Mouse (Mus musculus): ENCODE results near the gene Brpf3. TPM values are rescaled to one million over a fixed set of nuclear protein-coding genes. Genes with fewer than 3 reads are reported as not detected.
A peak's percentile ranks its signal among the peaks of the same experiment; 100 is the strongest.

Gene Brpf3
- total and polyA plus RNA-seq, 2 experiments from 2014 or later = 4.7 to 16.5 TPM

DNA sequence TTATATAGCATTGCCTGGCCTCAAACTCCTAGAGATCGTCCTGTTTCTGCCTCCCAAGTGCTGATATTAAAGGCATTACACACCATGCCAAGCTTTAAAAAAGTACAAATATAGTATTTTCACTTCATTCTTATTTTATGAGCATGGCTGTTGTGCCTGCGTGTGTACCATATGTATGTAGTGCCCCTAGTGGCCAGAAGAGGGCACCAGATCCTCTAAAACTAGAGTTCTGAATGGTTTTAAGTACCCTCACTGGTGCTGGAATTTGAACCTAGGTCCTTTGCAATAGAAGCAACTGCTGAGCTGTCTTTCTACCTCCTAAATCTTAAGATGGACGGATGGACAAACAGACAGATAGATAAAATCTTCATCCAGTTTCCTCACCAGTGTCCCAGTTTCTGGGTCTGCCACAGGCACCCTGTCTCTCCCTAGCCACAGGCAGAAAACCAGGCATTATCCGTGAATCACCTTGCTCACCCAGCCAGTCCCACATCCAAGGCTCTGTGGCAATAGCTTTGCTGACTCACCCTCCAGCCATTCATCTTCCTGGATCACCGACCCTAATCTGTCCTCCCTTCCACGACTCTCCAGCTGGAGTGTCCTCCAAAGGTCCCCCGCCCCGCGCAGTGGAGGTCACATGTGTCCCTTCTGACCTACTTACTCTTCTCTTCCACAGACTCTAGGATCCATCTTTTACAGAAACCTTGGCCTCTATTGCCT lies 54.4 kb downstream of the Brpf3 start:
- no peaks in the 10 kb centered on the region for H3K36me3 ChIP-seq (ENCODE audit: insufficient read depth, low read length)
- H3K9me3 ChIP-seq (ENCODE audit: low read length) = no peaks in the 10 kb centered on the region
- 82% methylated on average over 9 of the region's 9 CpGs for WGBS
- H3K27ac ChIP-seq = no peak overlapping the region
- peak; percentile 36 for TF ChIP-seq CTCF (IDR thresholded peaks at IDR 0.05; ENCODE audit: low read depth)
- no peaks in the 10 kb centered on the region for H3K4me1 ChIP-seq (ENCODE audit: insufficient read depth, low read length)
- H3K4me3 ChIP-seq (ENCODE audit: low read length) = no peak overlapping the region
- no peaks in the 10 kb centered on the region for H3K27me3 ChIP-seq (ENCODE audit: insufficient read depth, low read length)
- no peak overlapping the region for H3K9ac ChIP-seq (replicated peaks; ENCODE audit: low read length)
- DNase-seq (ENCODE audit: low spot score) (peak; percentile 18), ATAC-seq (no peak)
- H3K4me2 ChIP-seq (ENCODE audit: low read depth, low read length) = no peak overlapping the region

DNA sequence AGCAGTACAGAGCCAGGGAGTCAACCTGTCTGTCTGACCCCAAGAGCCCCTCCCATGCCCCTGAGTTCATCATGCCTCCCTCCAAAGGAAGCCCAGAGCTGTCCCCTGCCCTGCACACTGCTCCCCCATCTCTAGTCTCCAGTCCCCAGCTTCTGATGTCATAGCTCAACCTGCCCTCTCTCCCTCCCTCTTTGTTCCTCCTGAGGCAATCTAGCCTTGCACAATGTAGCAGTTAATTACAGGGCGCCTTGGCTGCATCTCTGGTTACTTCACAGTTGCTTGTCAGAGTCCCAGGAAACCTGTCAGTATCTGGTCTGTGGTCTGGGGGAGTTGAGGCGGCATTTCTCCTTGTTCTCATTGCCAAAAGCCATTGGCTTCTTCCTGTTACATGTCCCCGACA lies 55.1 kb downstream of the Brpf3 start:
- Histone ChIP-seq H3K36me3 (ENCODE audit: insufficient read depth, low read length) (no peaks in the 10 kb centered on the region), H3K27me3 (ENCODE audit: insufficient read depth, low read length) (no peaks in the 10 kb centered on the region), H3K4me1 (ENCODE audit: insufficient read depth, low read length) (no peaks in the 10 kb centered on the region), H3K4me2 (ENCODE audit: low read depth, low read length) (no peak overlapping the region), H3K4me3 (ENCODE audit: low read length) (no peak overlapping the region), H3K9ac (replicated peaks; ENCODE audit: low read length) (no peak overlapping the region), H3K9me3 (ENCODE audit: low read length) (no peaks in the 10 kb centered on the region), H3K27ac (no peak overlapping the region)
- no peak for DNase-seq (ENCODE audit: low spot score)
- no peak for TF ChIP-seq CTCF (IDR thresholded peaks at IDR 0.05; ENCODE audit: low read depth)
- no peak for ATAC-seq
- 66% methylated on average over 3 of the region's 3 CpGs for WGBS

DNA sequence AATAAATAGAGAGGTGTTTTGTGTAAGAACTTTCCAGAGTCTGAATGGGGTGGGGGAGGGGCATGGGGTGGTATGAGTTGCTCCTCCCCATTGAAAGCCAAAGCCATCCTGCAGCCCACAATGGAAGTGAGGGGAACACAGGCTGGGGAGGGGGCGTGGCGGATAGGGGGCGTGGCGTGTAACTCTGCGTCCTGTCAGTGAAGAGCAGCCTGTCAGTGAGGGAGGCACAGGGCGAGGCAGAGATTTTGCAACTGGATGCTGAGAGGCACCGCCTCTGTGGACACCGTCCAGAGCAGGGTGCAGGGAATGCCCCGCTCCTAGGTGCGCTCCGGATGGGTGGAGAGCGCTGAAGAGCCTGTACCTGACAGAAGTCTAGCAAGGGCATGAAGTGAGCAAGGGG lies 57.3 kb downstream of the Brpf3 start, which contains the start of gene Pnpla1:
Pnpla1 (plus strand) TSS at position 207 of the 400 bp plus-strand sequence.
- Histone ChIP-seq H3K9ac (replicated peaks; ENCODE audit: low read length) (no peak within 1 kb of the TSS), H3K36me3 (ENCODE audit: insufficient read depth, low read length) (no peaks in the 10 kb centered on the region), H3K9me3 (ENCODE audit: low read length) (no peaks in the 10 kb centered on the region), H3K4me3 (ENCODE audit: low read length) (no peak within 1 kb of the TSS), H3K4me1 (ENCODE audit: insufficient read depth, low read length) (no peaks in the 10 kb centered on the region), H3K4me2 (ENCODE audit: low read depth, low read length) (no peak within 1 kb of the TSS), H3K27ac (no peak within 1 kb of the TSS), H3K27me3 (ENCODE audit: insufficient read depth, low read length) (no peaks in the 10 kb centered on the region)
- no peak for TF ChIP-seq CTCF (IDR thresholded peaks at IDR 0.05; ENCODE audit: low read depth)
- DNase-seq (ENCODE audit: low spot score) = no peak
- WGBS = 24% methylated on average over 12 of the region's 12 CpGs
- no peak for ATAC-seq

DNA sequence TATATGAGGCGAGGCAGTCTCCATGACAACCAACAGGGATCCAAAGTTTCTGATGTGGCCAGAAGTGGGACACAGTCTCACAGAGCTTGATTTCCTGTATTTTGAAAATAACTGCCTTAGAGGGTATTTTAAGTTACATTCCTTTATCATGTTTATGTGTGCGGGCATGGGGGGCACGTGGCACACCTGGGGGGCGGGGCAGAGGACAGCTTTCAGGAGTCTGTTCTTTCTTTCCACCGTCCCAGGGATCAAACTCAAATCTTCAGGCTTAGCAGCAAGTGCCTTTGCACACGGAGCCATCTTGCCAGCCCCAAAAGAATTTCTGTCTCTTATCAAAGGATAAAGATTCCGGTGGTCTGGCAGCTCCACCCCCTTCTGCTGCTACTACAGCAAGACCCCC lies 63.0 kb downstream of the Brpf3 start:
- Histone ChIP-seq H3K4me2 (ENCODE audit: low read depth, low read length) (no peak overlapping the region), H3K27ac (no peak overlapping the region), H3K9me3 (ENCODE audit: low read length) (no peaks in the 10 kb centered on the region), H3K4me1 (ENCODE audit: insufficient read depth, low read length) (no peaks in the 10 kb centered on the region), H3K27me3 (ENCODE audit: insufficient read depth, low read length) (no peaks in the 10 kb centered on the region), H3K36me3 (ENCODE audit: insufficient read depth, low read length) (no peaks in the 10 kb centered on the region), H3K4me3 (ENCODE audit: low read length) (no peak overlapping the region), H3K9ac (replicated peaks; ENCODE audit: low read length) (no peak overlapping the region)
- DNase-seq (ENCODE audit: low spot score) (no peak), ATAC-seq (no peak)
- 81% methylated on average over 7 of the region's 7 CpGs for WGBS
- no peak for TF ChIP-seq CTCF (IDR thresholded peaks at IDR 0.05; ENCODE audit: low read depth)

DNA sequence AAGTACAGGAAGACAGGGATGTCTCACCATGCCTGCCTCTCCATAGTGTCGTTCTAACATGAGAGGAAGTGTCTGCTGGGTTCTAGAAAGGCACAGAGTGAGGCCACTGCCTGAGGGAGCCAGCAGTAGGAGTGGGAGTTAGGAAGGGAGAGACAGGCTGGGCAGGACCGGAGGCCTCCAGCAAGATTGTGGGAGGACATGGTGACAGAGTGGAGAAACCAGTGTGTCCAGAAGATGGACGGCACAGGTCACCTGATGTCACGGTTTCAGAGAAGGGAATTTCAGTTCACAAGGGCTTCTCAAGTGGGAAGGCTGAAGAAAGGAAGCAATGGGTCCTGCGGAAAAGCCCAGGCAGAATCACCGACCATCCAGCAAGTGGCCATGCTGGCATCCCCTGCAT lies 63.6 kb downstream of the Brpf3 start:
- Histone ChIP-seq H3K27ac (no peak overlapping the region), H3K27me3 (ENCODE audit: insufficient read depth, low read length) (no peaks in the 10 kb centered on the region), H3K9ac (replicated peaks; ENCODE audit: low read length) (no peak overlapping the region), H3K9me3 (ENCODE audit: low read length) (no peaks in the 10 kb centered on the region), H3K4me2 (ENCODE audit: low read depth, low read length) (no peak overlapping the region), H3K36me3 (ENCODE audit: insufficient read depth, low read length) (no peaks in the 10 kb centered on the region), H3K4me3 (ENCODE audit: low read length) (no peak overlapping the region), H3K4me1 (ENCODE audit: insufficient read depth, low read length) (no peaks in the 10 kb centered on the region)
- TF ChIP-seq CTCF (IDR thresholded peaks at IDR 0.05; ENCODE audit: low read depth) = no peak
- 86% methylated on average over 6 of the region's 6 CpGs for WGBS
- ATAC-seq (no peak), DNase-seq (ENCODE audit: low spot score) (no peak)

DNA sequence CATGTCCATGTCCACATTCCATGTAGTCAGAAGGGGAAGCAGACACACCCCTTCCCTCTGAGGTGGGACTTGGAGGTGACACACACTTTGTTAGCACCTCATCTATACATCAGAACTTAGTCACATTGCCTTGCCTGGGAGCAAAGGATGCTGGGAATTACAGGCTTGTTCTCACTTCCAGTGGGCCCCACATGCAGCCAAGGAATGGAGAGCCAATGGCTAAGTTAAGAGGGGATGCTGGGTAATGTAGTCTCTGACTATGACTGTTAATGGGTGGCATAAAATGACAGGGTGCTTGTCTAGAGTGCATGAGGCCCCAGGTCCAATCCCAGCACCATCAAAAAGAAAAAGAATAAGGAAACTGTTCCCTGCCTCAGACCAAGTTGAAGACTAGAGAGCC lies 66.0 kb downstream of the Brpf3 start:
- TF ChIP-seq CTCF (IDR thresholded peaks at IDR 0.05; ENCODE audit: low read depth) = no peak
- Histone ChIP-seq H3K9ac (replicated peaks; ENCODE audit: low read length) (no peak overlapping the region), H3K4me2 (ENCODE audit: low read depth, low read length) (no peak overlapping the region), H3K9me3 (ENCODE audit: low read length) (no peaks in the 10 kb centered on the region), H3K4me3 (ENCODE audit: low read length) (no peak overlapping the region), H3K27me3 (ENCODE audit: insufficient read depth, low read length) (no peaks in the 10 kb centered on the region), H3K27ac (no peak overlapping the region), H3K36me3 (ENCODE audit: insufficient read depth, low read length) (no peaks in the 10 kb centered on the region), H3K4me1 (ENCODE audit: insufficient read depth, low read length) (no peaks in the 10 kb centered on the region)
- DNase-seq (ENCODE audit: low spot score) (no peak), ATAC-seq (no peak)

DNA sequence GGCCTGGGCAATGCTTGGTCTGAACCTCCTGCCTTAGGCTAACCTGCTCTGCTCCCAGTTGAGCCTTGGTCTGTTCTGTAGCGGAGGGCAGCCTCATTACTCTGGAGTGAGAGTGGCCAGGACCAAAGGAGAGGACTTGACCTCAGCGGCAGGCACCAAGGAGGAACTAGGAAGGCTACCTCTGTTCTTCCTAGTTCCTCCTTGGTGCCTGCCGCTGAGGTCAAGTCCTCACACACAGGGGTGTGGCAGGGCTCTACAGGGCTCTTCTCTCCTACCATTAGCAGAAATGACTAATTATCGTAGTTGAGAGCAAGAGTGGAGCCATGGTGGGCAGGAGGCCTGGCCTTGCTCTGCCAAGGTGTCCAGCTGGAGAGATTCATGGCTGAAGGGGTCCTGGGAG lies 66.5 kb downstream of the Brpf3 start:
- TF ChIP-seq CTCF (IDR thresholded peaks at IDR 0.05; ENCODE audit: low read depth) = no peak
- Histone ChIP-seq H3K36me3 (ENCODE audit: insufficient read depth, low read length) (no peaks in the 10 kb centered on the region), H3K27ac (no peak overlapping the region), H3K4me3 (ENCODE audit: low read length) (no peak overlapping the region), H3K4me1 (ENCODE audit: insufficient read depth, low read length) (no peaks in the 10 kb centered on the region), H3K27me3 (ENCODE audit: insufficient read depth, low read length) (no peaks in the 10 kb centered on the region), H3K9ac (replicated peaks; ENCODE audit: low read length) (no peak overlapping the region), H3K9me3 (ENCODE audit: low read length) (no peaks in the 10 kb centered on the region), H3K4me2 (ENCODE audit: low read depth, low read length) (no peak overlapping the region)
- 89% methylated on average over 4 of the region's 4 CpGs for WGBS
- no peak for ATAC-seq
- no peak for DNase-seq (ENCODE audit: low spot score)

Data from hindbrain, postnatal 0 days (tissue).